Mouse (Mus musculus) heart, embryonic 12.5 days (tissue): ENCODE measurements around the gene Hadha. TPM values are rescaled to one million over a fixed set of nuclear protein-coding genes. Genes with fewer than 3 reads are reported as not detected.

Experiments used
- ATAC-seq: fragments of 200-750 bp; cut with Nextera tagmentation; 2 replicates; pipeline ENCODE4 v1.8.0; 2017; ENCODE audit warnings: moderate TSS enrichment, moderate library complexity; ENCODE audit not compliant: insufficient number of reproducible peaks, low FRiP score
- H3K27ac ChIP-seq: fragments of 300-500 bp; sonication (generic); 2 replicates; pipeline ENCODE4 v1.5.1; 2016; ENCODE audit warnings: mild to moderate bottlenecking, moderate library complexity; ENCODE audit not compliant: poor library complexity, severe bottlenecking
- H3K27me3 ChIP-seq: fragments of 300-500 bp; sonication (generic); replicated peaks from 2 replicates; pipeline ENCODE4 v1.6.1; 2016; ENCODE audit warnings: mild to moderate bottlenecking, moderate library complexity
- H3K36me3 ChIP-seq: fragments of 300-500 bp; sonication (generic); 2 replicates; pipeline ENCODE4 v1.6.1; 2016; ENCODE audit warnings: mild to moderate bottlenecking, moderate library complexity
- H3K4me1 ChIP-seq: fragments of 300-500 bp; sonication (generic); replicated peaks from 2 replicates; pipeline ENCODE4 v1.6.1; 2016; ENCODE audit warnings: mild to moderate bottlenecking
- H3K4me2 ChIP-seq: fragments of 300-500 bp; sonication (generic); 2 replicates; pipeline ENCODE4 v1.6.1; 2016; ENCODE audit warnings: mild to moderate bottlenecking, moderate library complexity
- H3K4me3 ChIP-seq: fragments of 300-500 bp; sonication (generic); 2 replicates; pipeline ENCODE4 v1.5.1; 2016; ENCODE audit warnings: mild to moderate bottlenecking
- H3K9ac ChIP-seq: fragments of 300-500 bp; sonication (generic); 2 replicates; pipeline ENCODE4 v1.6.1; 2016; ENCODE audit warnings: mild to moderate bottlenecking, moderate library complexity
- H3K9me3 ChIP-seq: fragments of 300-500 bp; sonication (generic); replicated peaks from 2 replicates; pipeline ENCODE4 v1.6.1; 2016; ENCODE audit warnings: mild to moderate bottlenecking, moderate library complexity
- WGBS: fragments of 180-500 bp; shearing (Covaris S2); methylation state at CpG from one replicate; pipeline ENCODE4 v1.1.7; 2016; 5-methylcytosine and 5-hydroxymethylcytosine counted together
- polyA plus RNA-seq: library from polyadenylated mRNA; unstranded; fragments of >200 nt; fragmentation: Nextera tagmentation; extraction: Ambion mirVana; gene quantifications from 2 replicates; pipeline ENCODE4 v1.2.1, GENCODE M21; 2016

Gene Hadha
- polyA plus RNA-seq, 1 experiment from 2014 or later: 237 TPM

DNA sequence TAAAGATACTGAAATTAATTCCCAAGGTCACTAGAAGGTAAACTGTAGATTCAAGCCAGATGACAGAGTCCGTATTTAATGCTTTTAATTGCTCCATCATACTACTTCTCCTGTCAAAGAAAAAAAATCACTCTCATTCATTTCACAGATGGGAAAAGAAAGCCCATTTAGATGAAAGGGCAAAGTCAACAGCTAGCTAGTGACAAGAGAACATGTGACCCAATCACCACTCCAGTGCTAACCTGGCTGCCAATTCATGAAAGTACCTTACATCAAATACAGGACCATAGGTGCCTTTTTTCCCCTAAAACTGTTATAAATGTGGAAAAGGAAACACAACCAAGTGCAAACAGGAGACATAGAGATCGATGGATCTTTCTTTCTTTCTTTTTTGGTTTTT, 1.7 kb downstream of the Hadha start:
- 0 out of 2 replicates have a peak, but pooled peaks cover 7% of the 10 kb centered on the region for H3K36me3 ChIP-seq
- no peak overlapping the region for H3K4me3 ChIP-seq
- H3K9me3 ChIP-seq: no peaks in the 10 kb centered on the region
- H3K9ac ChIP-seq: no peak overlapping the region
- peaks cover 28% of the 10 kb centered on the region for H3K4me1 ChIP-seq
- H3K27ac ChIP-seq: no peak overlapping the region
- no peak overlapping the region for H3K4me2 ChIP-seq
- no peak for ATAC-seq
- H3K27me3 ChIP-seq: no peaks in the 10 kb centered on the region
- 85% methylated on average over 2 of the region's 2 CpGs for WGBS

DNA sequence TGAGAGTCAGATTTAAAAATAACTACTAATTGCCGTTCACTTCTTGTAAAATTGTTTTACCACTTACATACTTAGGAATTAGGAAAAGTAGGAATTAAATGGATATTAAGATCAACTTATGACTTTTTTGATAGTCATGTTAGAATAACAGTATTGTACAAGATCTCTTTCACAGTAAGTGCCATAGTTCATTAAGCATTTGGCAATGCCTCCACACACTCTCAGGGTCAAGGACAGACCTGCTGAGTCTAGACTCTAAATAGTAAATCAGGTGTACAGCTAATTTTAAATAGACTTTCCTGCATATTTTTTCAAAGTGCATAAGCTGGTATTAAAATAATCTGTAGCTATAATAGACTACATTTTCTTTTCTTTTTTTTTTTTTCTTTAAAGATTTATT, 2.5 kb downstream of the Hadha start:
- no peak overlapping the region for H3K4me3 ChIP-seq
- H3K27me3 ChIP-seq: no peaks in the 10 kb centered on the region
- no peaks in the 10 kb centered on the region for H3K9me3 ChIP-seq
- H3K4me2 ChIP-seq: no peak overlapping the region
- H3K4me1 ChIP-seq: peaks cover 22% of the 10 kb centered on the region
- no peak overlapping the region for H3K9ac ChIP-seq
- 0 out of 2 replicates have a peak, but pooled peaks cover 7% of the 10 kb centered on the region for H3K36me3 ChIP-seq
- no peak overlapping the region for H3K27ac ChIP-seq
- no peak for ATAC-seq
- WGBS: 90% methylated on average over 1 of the region's 1 CpGs

- ATAC-seq: no peak
- no peaks in the 10 kb centered on the region for H3K27me3 ChIP-seq
- peaks cover 22% of the 10 kb centered on the region for H3K4me1 ChIP-seq
- no peak overlapping the region for H3K4me2 ChIP-seq
- H3K4me3 ChIP-seq: no peak overlapping the region
- H3K27ac ChIP-seq: no peak overlapping the region
- H3K9me3 ChIP-seq: no peaks in the 10 kb centered on the region
- H3K9ac ChIP-seq: no peak overlapping the region
- peaks cover 7% of the 10 kb centered on the region for H3K36me3 ChIP-seq
- 83% methylated on average over 4 of the region's 4 CpGs for WGBS
Measured at GRCm38 (mm10) chr5:30152007-30152406, 3.0 kb downstream of the Hadha start.

DNA sequence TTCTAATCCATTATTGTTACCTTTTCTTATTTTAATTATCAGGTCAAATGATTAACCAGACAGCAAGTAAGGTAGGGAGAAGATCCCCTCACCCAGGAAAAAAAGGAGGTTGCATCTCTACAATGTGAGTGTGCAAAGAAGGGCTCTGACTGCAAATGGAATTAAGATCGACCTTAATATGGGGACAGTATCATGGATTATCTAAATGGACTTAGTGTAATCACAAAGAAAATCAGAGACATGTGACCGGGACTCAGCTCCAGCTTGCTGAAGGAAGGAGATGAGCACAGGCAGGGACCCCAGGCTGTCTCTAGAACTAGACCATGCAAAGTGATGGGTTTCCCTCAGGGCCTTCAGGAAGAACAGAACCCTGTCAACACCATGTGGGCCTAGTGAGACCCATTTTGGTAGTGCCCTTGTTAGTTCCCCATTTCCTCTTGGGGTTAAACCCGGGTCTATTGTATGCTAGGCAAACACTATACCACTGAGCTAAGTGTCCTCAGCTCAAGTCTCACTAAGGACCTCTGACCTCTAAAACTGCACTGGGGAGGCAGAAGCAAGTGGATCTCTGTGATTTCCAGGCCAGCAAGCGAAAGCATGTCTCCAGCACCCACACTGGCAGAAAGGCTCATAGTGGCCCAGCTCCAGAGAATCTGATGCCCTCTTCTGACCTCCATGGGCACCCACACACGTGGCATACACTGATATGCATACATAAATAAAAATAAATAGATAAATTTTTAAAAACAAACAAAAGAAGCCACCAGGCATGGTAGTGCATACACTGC, 6.6 kb downstream of the Hadha start:
- WGBS: 80% methylated on average over 5 of the region's 5 CpGs
- Histone ChIP-seq H3K4me3 (no peak overlapping the region), H3K27me3 (no peaks in the 10 kb centered on the region), H3K4me2 (no peak overlapping the region), H3K9ac (no peak overlapping the region), H3K4me1 (peaks cover 11% of the 10 kb centered on the region), H3K9me3 (no peaks in the 10 kb centered on the region), H3K27ac (no peak overlapping the region), H3K36me3 (peaks cover 39% of the 10 kb centered on the region)
- no peak for ATAC-seq

- H3K27me3 ChIP-seq: no peaks in the 10 kb centered on the region
- H3K9me3 ChIP-seq: no peaks in the 10 kb centered on the region
- no peak for ATAC-seq
- H3K36me3 ChIP-seq: peaks cover 53% of the 10 kb centered on the region
- no peak overlapping the region for H3K4me2 ChIP-seq
- H3K4me3 ChIP-seq: no peak overlapping the region
- WGBS: 88% methylated on average over 6 of the region's 6 CpGs
- H3K4me1 ChIP-seq: peaks cover 6% of the 10 kb centered on the region
- no peak overlapping the region for H3K27ac ChIP-seq
- H3K9ac ChIP-seq: no peak overlapping the region
Measured at GRCm38 (mm10) chr5:30146526-30146925, 8.4 kb downstream of the Hadha start.

GRCm38 (mm10) chr5:30138193-30138592, 16.8 kb downstream of the Hadha start:
- H3K27ac ChIP-seq: no peak overlapping the region
- no peak overlapping the region for H3K9ac ChIP-seq
- 90% methylated on average over 4 of the region's 4 CpGs for WGBS
- H3K9me3 ChIP-seq: no peaks in the 10 kb centered on the region
- no peak overlapping the region for H3K4me3 ChIP-seq
- H3K27me3 ChIP-seq: no peaks in the 10 kb centered on the region
- H3K36me3 ChIP-seq: peaks cover 84% of the 10 kb centered on the region
- H3K4me1 ChIP-seq: no peaks in the 10 kb centered on the region
- no peak overlapping the region for H3K4me2 ChIP-seq
- ATAC-seq: no peak

GRCm38 (mm10) chr5:30137271-30137670, 17.7 kb downstream of the Hadha start:
- Histone ChIP-seq H3K9me3 (no peaks in the 10 kb centered on the region), H3K27me3 (no peaks in the 10 kb centered on the region), H3K4me1 (no peaks in the 10 kb centered on the region), H3K9ac (no peak overlapping the region), H3K36me3 (peaks cover 86% of the 10 kb centered on the region), H3K4me2 (no peak overlapping the region), H3K4me3 (no peak overlapping the region), H3K27ac (no peak overlapping the region)
- no peak for ATAC-seq
- WGBS: 88% methylated on average over 9 of the region's 9 CpGs

DNA sequence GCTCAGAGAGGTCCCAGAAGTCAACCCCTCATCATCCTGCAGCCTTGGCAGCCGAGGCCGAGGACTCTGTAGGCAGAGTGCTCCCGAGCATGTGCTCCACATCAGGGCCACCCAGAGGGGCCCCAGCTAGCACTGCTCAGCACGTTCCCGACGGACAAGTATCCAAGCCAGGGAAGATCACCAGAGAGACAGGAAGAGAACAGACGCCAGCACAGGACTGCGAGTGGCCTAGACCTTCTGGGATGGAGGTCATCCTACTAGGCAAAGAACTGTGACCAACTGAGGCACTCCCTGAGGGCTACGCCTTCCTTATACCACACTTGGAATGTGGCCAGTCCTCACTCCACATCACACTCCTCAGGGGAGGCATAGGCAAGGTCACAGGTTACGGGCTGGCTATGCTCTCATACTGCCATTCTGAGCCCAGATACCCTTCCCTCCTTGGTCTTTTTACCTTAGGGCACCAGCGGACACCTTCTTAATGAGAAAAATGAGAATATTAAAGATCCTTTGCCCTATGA, 19.2 kb downstream of the Hadha start:
- 91% methylated on average over 11 of the region's 11 CpGs for WGBS
- no peaks in the 10 kb centered on the region for H3K4me1 ChIP-seq
- no peak overlapping the region for H3K9ac ChIP-seq
- ATAC-seq: no peak
- no peak overlapping the region for H3K27ac ChIP-seq
- no peaks in the 10 kb centered on the region for H3K27me3 ChIP-seq
- no peak overlapping the region for H3K4me2 ChIP-seq
- no peaks in the 10 kb centered on the region for H3K9me3 ChIP-seq
- H3K36me3 ChIP-seq: peaks cover 86% of the 10 kb centered on the region
- H3K4me3 ChIP-seq: no peak overlapping the region

GRCm38 (mm10) chr5:30132173-30132572, 22.8 kb downstream of the Hadha start:
- H3K4me1 ChIP-seq: no peaks in the 10 kb centered on the region
- 95% methylated on average over 2 of the region's 2 CpGs for WGBS

GRCm38 (mm10) chr5:30131246-30131645, 23.7 kb downstream of the Hadha start:
- Histone ChIP-seq H3K36me3 (peaks cover 89% of the 10 kb centered on the region), H3K9ac (no peak overlapping the region), H3K27ac (no peak overlapping the region), H3K4me3 (no peak overlapping the region), H3K9me3 (no peaks in the 10 kb centered on the region), H3K27me3 (no peaks in the 10 kb centered on the region), H3K4me2 (no peak overlapping the region), H3K4me1 (no peaks in the 10 kb centered on the region)
- 84% methylated on average over 4 of the region's 4 CpGs for whole genome bisulfite sequencing
- no peak for ATAC-seq

More at GRCm38 (mm10) chr5:30132173-30132572, 22.8 kb downstream of the Hadha start:
- peaks cover 87% of the 10 kb centered on the region for H3K36me3 ChIP-seq
- no peaks in the 10 kb centered on the region for H3K27me3 ChIP-seq
- no peak overlapping the region for H3K4me3 ChIP-seq
- no peak overlapping the region for H3K27ac ChIP-seq
- no peak overlapping the region for H3K9ac ChIP-seq
- H3K9me3 ChIP-seq: no peaks in the 10 kb centered on the region
- no peak overlapping the region for H3K4me2 ChIP-seq
- ATAC-seq: no peak

GRCm38 (mm10) chr5:30128680-30129079, 26.3 kb downstream of the Hadha start:
- H3K27me3 ChIP-seq: no peaks in the 10 kb centered on the region
- 96% methylated on average over 6 of the region's 6 CpGs for WGBS
- H3K27ac ChIP-seq: no peak overlapping the region
- no peak overlapping the region for H3K4me3 ChIP-seq
- no peak overlapping the region for H3K4me2 ChIP-seq
- ATAC-seq: no peak
- H3K9ac ChIP-seq: no peak overlapping the region
- H3K4me1 ChIP-seq: no peaks in the 10 kb centered on the region
- peaks cover 90% of the 10 kb centered on the region for H3K36me3 ChIP-seq
- H3K9me3 ChIP-seq: no peaks in the 10 kb centered on the region
